Mouse (Mus musculus) erythroblast, embryonic 14.5 days (primary cell): ENCODE data around the gene Defb23. TPM values are rescaled to one million over a fixed set of nuclear protein-coding genes. Genes with fewer than 3 reads are reported as not detected.

Experiments
- H3K27me3 ChIP-seq: 2 replicates; pipeline ENCODE4 v1.6.1; 2012; ENCODE audit warnings: inconsistent platforms; ENCODE audit not compliant: control insufficient read depth
- H3K36me3 ChIP-seq: 2 replicates; pipeline ENCODE4 v1.6.1; 2012; ENCODE audit warnings: mild to moderate bottlenecking, inconsistent platforms; ENCODE audit not compliant: control insufficient read depth
- H3K4me1 ChIP-seq: 2 replicates; pipeline ENCODE4 v1.6.1; 2012; ENCODE audit warnings: inconsistent platforms; ENCODE audit not compliant: control insufficient read depth
- H3K4me3 ChIP-seq: replicated peaks from 2 replicates; pipeline ENCODE3; 2012; ENCODE audit warnings: moderate library complexity, mild to moderate bottlenecking, inconsistent platforms
- H3K9me3 ChIP-seq: 2 replicates; pipeline ENCODE4 v1.6.1; 2012; ENCODE audit warnings: low read length, inconsistent platforms, mixed read lengths; ENCODE audit not compliant: control insufficient read depth
- GATA1 ChIP-seq: IDR thresholded peaks from 2 replicates; pipeline ENCODE4 v1.6.1; 2012; ENCODE audit warnings: low read length, inconsistent platforms, mixed read lengths
- TAL1 ChIP-seq: IDR thresholded peaks from 3 replicates; pipeline ENCODE4 v1.6.1; 2012; ENCODE audit warnings: low read length, inconsistent platforms, mixed read lengths
- polyA plus RNA-seq: library from polyadenylated mRNA; stranded (reverse); fragments of >175 nt; gene quantifications from 2 replicates; pipeline ENCODE4 v1.2.3, GENCODE M21; 2012

The Defb23 gene
- polyA plus RNA-seq, 1 experiment = not detected

DNA sequence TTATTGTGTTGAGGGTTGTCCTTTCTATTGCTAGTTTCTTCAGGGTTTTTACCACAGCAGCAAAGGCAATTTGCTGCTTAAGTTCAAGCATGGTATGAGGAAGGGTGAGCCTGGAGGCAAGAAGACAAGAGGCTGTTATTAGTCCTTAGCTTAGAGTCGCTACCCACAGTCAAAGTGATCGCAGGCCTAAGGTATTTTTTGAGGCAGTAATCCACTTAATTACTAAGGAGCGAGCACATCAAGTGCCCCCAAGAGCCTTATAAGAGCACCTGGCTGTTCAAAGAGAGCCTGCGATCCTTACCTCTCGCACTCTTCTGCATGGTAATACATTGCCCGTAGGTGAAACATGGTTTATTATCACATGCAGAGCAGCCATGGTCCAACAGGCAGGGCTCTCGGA lies 17.3 kb upstream of the Defb23 start:
- Histone ChIP-seq H3K4me3 (no peak overlapping the region), H3K9me3 (no peaks in the 10 kb centered on the region), H3K27me3 (no peaks in the 10 kb centered on the region), H3K4me1 (no peaks in the 10 kb centered on the region), H3K36me3 (no peaks in the 10 kb centered on the region)
- no peak for TF ChIP-seq TAL1
- TF ChIP-seq GATA1 = no peak

DNA sequence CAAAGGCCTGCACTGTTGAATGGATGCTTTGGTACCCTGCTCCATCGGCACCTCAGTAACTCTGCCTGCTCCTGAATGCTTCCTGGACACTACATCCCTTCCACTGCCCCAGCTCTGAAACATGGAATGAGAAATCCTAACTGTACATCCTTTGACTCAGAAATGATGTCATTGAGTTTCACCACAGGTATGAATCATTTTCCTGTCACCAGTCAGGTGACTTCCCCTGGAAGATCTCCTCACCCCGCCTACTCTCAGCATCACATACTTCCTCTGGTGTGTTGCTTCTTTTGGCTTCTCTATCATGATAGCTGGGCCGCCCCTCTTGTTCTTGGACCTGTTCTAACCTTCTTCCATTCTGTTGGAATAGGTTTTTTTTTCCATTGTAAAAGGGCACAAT lies 16.5 kb upstream of the Defb23 start:
- Histone ChIP-seq H3K27me3 (no peaks in the 10 kb centered on the region), H3K9me3 (no peaks in the 10 kb centered on the region), H3K36me3 (no peaks in the 10 kb centered on the region), H3K4me1 (no peaks in the 10 kb centered on the region), H3K4me3 (no peak overlapping the region)
- TF ChIP-seq GATA1 (no peak), TAL1 (no peak)

DNA sequence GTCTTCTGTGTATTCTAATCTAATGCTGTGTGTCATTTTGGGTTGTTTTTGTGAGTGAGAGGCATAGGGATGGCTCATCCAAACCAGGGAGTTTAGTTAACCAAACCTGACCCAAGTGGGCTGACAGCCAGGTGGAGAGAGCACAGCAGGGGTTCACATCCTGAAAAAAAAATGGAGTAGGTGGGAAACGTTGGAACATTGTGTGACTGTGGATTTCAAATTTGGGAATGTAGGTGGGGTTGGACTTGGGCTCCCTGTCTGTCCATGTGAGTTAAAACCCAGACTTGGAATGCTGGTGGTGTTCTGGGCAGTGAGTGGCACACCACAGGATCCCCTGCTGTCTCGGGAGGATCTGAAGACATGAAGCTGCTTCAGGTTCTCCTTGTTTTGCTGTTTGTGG lies 12.3 kb upstream of the Defb23 start, which contains the start of gene Defb20:
Gene Defb20, plus strand, starts transcription at position 301 of the 400 bp plus-strand sequence.
- TF ChIP-seq GATA1 = no peak
- no peak for TF ChIP-seq TAL1
- no peak within 1 kb of the TSS for H3K4me3 ChIP-seq
- no peaks in the 10 kb centered on the region for H3K4me1 ChIP-seq
- H3K9me3 ChIP-seq = no peaks in the 10 kb centered on the region
- H3K36me3 ChIP-seq = no peaks in the 10 kb centered on the region
- no peaks in the 10 kb centered on the region for H3K27me3 ChIP-seq

GRCm38 (mm10) chr2:152472434-152472833 lies 8.0 kb upstream of the Defb23 start:
- Histone ChIP-seq H3K36me3 (no peaks in the 10 kb centered on the region), H3K4me1 (no peaks in the 10 kb centered on the region), H3K4me3 (no peak overlapping the region), H3K27me3 (no peaks in the 10 kb centered on the region; the same call in 1 of the 2 replicates), H3K9me3 (no peaks in the 10 kb centered on the region)
- TF ChIP-seq GATA1 (no peak), TAL1 (no peak)

- Histone ChIP-seq H3K4me1 (no peaks in the 10 kb centered on the region), H3K4me3 (no peak overlapping the region), H3K36me3 (no peaks in the 10 kb centered on the region), H3K27me3 (no peaks in the 10 kb centered on the region; the same call in 1 of the 2 replicates), H3K9me3 (no peaks in the 10 kb centered on the region)
- TF ChIP-seq TAL1 = no peak
- TF ChIP-seq GATA1 = no peak
Observed at GRCm38 (mm10) chr2:152470973-152471372, 6.6 kb upstream of the Defb23 start.

DNA sequence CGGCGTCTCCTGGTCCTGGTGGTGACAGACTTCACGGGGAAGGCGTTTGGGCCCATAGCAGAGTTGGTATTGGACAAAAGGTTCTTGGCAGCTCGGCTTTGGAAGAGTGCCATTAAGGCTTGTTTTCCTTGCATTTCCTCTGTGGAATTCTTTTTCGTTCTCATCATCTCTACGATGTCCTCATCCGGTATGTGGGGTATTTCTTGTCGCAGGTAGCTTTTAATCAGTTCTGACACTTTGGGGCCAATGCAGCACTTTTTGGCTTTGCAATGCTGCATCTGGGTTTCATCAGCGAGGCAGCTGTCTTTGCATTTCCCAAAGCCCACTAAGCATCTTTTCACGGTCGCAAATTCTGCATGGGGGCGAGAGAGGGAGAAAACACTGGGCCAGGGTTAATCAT lies 5.2 kb downstream of the Defb23 start:
- Histone ChIP-seq H3K4me3 (no peak overlapping the region), H3K4me1 (no peaks in the 10 kb centered on the region), H3K27me3 (peaks cover 5% of the 10 kb centered on the region; the same call in 1 of the 2 replicates), H3K9me3 (no peaks in the 10 kb centered on the region; the same call in 1 of the 2 replicates), H3K36me3 (no peaks in the 10 kb centered on the region)
- TF ChIP-seq TAL1 = no peak
- TF ChIP-seq GATA1 = no peak

GRCm38 (mm10) chr2:152452101-152452781 lies 12.2 kb downstream of the Defb23 start:
- H3K36me3 ChIP-seq = no peaks in the 10 kb centered on the region
- H3K27me3 ChIP-seq = no peaks in the 10 kb centered on the region

GRCm38 (mm10) chr2:152450241-152450640 lies 14.2 kb downstream of the Defb23 start:
- TF ChIP-seq GATA1 (no peak), TAL1 (no peak)
- Histone ChIP-seq H3K4me3 (no peak overlapping the region), H3K4me1 (peaks cover 3% of the 10 kb centered on the region)

More at GRCm38 (mm10) chr2:152452101-152452781, 12.2 kb downstream of the Defb23 start:
- H3K9me3 ChIP-seq = no peaks in the 10 kb centered on the region
- no peak overlapping the region for H3K4me3 ChIP-seq
- TF ChIP-seq GATA1 (no peak), TAL1 (no peak)
- H3K4me1 ChIP-seq = no peaks in the 10 kb centered on the region

DNA sequence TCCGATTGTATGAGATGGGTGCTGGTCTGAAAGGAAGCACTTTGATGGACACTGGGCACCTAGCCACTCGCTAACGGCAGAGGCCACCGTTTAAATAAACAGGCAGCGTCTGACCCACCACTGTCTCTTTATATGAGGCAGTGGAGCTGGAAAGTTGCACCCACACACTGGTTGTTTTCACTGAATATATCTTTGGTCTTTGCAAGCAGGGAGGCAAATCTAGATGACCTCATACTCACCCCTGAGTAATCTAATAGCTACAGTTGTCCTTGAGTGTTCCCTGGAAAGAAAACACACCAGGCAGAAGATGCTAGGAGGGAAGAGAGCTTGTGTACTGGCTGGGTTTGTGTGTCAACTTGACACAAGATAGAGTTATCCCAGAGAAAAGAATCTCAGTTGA lies 17.0 kb downstream of the Defb23 start:
- TF ChIP-seq GATA1 (no peak), TAL1 (no peak)
- Histone ChIP-seq H3K4me1 (peaks cover 3% of the 10 kb centered on the region), H3K27me3 (no peaks in the 10 kb centered on the region), H3K36me3 (no peaks in the 10 kb centered on the region), H3K4me3 (no peak overlapping the region), H3K9me3 (no peaks in the 10 kb centered on the region)

More at GRCm38 (mm10) chr2:152450241-152450640, 14.2 kb downstream of the Defb23 start:
- no peaks in the 10 kb centered on the region for H3K9me3 ChIP-seq
- no peaks in the 10 kb centered on the region for H3K27me3 ChIP-seq
- H3K36me3 ChIP-seq = no peaks in the 10 kb centered on the region
